Mouse (Mus musculus) Muller cell, postnatal 12 days (primary cell): ENCODE data around the gene Hist1h2bp.

ENCODE experiments used
- DNase-seq: peaks from one replicate; pipeline ENCODE4 v3.0.0-alpha.2; 2015; ENCODE audit errors: inconsistent ontology term

Gene Hist1h2bp

GRCm38 (mm10) chr13:21786899-21787629, at the start of gene Hist1h2bp, which contains the start of gene Hist1h2an:
Gene Hist1h2bp, plus strand, starts transcription at chr13:21787461.
Gene Hist1h2an, minus strand, starts transcription at chr13:21787218.
- DNase-seq, result peak; percentile 96

DNA sequence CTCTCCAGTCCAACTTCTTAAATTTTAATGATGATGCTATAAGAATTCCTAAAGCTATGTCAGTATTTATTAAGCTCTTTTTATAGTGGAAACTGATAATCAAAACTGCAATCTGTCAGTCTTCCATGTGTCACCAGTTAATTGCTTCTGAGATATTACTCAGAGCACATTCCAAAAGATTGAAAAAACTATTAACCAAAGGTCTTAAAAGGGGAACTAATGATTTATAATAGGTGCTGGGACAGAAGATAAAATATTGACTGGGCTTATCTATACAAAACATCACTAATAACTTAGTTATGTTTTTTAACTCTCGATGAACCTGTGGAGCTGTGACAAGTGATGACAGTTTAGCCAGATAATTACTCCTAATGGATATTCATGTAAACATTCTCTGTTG, 42.3 kb upstream of the Hist1h2bp start:
- no peak for DNase-seq

- peak; percentile 69 for DNase-seq
Observed at GRCm38 (mm10) chr13:21749387-21750158, 37.7 kb upstream of the Hist1h2bp start.

DNA sequence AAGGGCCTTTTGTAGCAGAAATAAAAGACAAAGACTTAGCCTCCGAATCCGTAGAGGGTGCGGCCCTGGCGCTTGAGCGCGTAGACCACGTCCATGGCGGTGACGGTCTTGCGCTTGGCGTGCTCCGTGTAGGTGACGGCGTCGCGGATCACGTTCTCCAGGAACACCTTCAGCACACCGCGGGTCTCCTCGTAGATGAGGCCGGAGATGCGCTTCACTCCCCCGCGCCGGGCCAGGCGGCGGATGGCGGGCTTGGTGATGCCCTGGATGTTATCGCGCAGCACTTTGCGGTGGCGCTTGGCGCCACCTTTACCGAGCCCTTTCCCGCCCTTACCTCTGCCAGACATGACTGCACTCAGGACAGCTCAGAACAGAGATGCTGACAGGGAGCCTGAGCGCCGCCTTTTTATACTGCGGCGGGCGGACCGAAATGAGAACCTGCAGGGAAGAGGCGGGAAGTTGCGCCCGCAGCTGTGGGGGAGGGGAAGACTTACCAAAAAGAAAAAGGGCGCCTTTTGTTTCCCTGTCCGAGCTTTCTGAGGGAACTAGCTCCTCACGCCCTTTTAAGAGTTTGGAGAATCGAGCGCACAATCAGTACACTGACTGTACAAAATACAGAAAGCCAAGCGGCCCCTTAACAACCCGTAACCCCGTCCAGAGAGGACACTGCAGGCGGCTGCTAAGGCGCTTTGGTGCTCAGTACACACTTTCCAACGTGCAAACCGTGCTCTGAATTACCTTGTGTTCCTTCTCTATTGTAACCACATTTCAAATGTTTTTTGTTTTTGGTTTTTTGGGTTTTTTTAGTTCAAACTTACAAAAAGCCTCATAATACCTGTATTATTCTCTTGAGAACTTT, 36.9 kb upstream of the Hist1h2bp start, which contains the start of gene Hist1h4k:
Gene Hist1h4k, minus strand, starts transcription at position 347 of the 859 bp plus-strand sequence.
- peak; percentile 81 for DNase-seq

DNA sequence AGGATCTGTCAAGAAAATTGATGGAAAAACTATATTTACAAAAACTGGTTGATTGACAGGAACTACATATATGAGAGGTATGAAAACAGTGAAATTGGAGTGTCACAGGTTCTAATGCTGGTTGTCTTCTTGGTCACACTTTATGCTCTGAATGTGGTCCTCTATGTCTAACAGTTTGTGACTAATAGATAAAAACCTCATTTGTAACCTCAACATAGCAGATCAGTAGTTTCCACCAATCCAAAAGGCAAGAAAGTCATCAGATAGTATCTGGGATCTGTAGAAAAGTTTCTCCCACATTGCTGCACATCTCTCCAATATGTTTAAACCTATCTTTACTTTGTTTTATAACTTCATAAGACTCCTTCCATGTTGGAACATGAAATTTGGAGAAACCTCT, 35.8 kb upstream of the Hist1h2bp start:
- DNase-seq, result peak; percentile 3

DNA sequence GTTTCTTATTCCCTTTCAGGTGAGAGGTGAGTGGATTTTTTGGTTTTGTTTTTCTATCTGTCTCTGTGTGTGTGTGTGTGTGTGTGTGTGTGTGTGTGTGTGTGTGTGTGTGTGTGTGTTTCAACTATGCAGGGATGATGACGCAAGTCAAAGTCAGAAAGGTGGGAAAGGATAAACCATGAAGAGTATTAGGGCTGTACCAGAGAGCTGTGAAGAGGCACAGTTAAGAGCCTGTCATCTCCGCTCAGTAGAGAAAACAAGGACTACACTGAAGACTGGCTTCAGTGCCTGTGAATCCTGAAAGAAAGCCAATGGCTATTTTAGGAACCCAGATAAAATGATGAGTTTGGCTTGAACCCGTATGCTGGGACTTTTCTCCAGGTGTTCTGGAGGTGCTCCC, 35.4 kb upstream of the Hist1h2bp start:
- DNase-seq, result no peak

GRCm38 (mm10) chr13:21752356-21752755, 34.9 kb upstream of the Hist1h2bp start:
- DNase-seq, result no peak

DNA sequence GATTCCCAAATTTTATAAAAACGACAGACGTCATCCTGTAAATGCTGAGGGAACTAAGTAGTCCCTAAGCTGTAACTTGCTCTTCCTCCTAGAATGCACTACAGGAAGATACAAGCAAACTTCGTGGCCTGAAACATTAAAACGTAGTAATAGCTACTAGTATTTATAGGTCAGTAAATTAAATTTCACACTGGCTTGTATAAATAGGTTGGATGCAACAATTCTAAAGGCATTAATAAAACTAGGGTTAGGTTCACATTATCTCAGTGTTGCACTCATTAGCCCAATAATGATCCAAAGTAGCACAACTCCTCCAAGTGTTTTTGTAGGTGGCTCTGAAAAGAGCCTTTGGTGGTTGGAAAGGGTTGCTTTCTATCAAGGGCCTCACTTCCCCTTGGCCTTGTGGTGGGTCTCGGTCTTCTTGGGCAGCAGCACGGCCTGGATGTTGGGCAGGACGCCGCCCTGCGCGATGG, 34.2 kb upstream of the Hist1h2bp start:
- DNase-seq, result peak; percentile 39

- DNase-seq, result peak; percentile 94
Observed at GRCm38 (mm10) chr13:21753524-21754285, 33.6 kb upstream of the Hist1h2bp start, which contains the start of the genes Hist1h2ak and Hist1h2bn. Gene Hist1h2ak, minus strand, starts transcription at chr13:21753827. Gene Hist1h2bn, plus strand, starts transcription at chr13:21754123.

- DNase-seq, result peak; percentile 67
Observed at GRCm38 (mm10) chr13:21754294-21755001, 32.8 kb upstream of the Hist1h2bp start.

- no peak for DNase-seq
Observed at GRCm38 (mm10) chr13:21755707-21756106, 31.6 kb upstream of the Hist1h2bp start.

- peak; percentile 78 for DNase-seq
Observed at GRCm38 (mm10) chr13:21778814-21779766, 8.2 kb upstream of the Hist1h2bp start.

DNA sequence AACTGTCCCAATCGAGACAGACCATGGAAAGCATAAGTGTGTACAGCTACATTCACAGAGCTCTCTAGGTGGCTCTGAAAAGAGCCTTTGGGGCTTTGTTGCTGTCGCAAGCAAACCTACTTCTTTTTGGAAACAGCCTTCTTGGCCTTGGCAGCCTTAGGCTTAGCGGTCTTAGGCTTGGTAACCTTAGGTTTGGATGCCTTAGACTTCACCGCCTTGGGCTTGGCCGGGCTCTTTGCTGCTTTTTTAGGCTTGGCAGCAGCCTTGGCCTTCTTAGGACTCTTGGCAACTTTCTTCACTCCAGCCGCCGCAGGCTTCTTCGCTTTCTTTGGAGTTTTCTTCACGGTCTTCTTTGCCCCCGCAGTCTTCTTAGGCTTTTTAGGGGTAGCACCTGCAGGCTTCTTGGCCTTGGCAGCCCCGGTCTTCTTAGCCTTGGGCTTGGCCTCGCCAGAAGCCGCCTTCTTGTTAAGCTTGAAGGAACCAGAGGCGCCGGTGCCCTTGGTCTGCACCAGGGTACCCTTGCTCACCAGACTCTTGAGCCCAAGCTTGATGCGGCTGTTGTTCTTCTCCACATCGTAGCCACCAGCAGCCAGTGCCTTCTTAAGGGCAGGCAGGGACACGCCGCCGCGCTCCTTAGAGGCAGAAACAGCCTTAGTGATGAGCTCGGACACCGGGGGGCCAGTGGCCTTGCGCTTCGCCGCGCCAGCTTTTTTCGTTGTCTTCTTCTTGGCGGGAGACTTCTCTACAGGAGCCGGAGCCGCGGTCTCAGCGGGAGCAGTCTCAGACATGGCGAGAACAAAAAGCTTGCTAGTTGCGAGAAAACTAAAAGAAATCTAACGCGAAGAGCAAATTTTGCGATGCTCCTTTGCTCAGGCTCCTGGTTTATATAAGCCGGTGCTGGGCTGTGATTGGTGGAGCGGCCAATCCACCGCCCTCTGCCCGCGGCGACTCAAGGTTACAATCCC, 7.2 kb upstream of the Hist1h2bp start, which contains the start of gene Hist1h1b:
Gene Hist1h1b, minus strand, starts transcription at position 859 of the 965 bp plus-strand sequence.
- peak; percentile 83 for DNase-seq

DNA sequence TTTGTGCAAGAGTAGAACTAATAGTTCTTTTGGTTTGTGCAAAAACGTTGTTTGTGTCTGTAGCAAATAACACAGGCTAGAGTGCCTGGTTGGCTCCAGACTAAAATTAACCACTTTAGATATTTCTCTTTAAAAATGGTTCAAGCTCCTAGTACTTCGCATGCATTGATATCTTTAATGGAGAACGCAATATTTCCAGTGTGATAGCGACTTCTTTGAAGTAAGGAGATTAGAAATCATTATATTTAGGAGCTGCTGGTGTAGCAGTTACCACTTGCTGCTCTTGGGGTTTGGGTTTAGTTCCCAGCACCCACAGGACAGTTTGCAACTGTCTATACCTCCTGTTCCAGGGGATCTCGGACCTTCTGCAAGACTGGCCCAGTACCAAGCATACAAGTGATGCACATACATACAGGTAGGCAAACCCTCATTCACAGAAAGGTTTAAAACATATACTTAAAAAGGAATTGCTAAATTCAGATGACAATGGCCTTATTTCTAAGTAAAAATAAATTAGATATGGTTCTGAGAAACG, 6.2 kb upstream of the Hist1h2bp start:
- DNase-seq, result no peak

DNA sequence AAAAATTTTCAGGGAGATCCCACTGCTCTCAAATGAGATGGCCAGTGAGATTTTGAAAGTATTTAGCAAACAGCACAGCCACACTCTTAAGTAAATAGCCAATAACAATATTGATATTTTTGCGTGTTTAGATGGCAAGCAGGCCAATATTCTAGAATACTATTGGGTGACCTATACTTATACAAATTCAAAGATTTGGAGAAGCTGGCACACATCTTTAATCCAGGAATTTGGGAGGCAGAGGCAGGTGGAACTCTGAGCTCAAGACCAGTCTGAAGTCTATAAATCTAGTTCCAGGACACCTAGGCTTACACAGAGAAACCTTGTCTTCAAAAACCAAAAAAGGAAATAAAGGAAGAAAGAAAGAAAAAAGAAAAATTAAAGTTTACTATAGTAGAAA, 5.6 kb upstream of the Hist1h2bp start:
- DNase-seq, result no peak

- peak; percentile 77 for DNase-seq
Observed at GRCm38 (mm10) chr13:21782361-21783254, 4.7 kb upstream of the Hist1h2bp start.
